Mouse (Mus musculus) lung, postnatal 36 days (tissue): Measurements from ENCODE around the gene Maea.
"Not testable (repeated sequence)": the region's sequence is repeated elsewhere in the genome, so short reads cannot be mapped to it uniquely, and the experiment has no call there.

Source experiments
- DNase-seq: peaks from one replicate; pipeline ENCODE4 v3.0.0; 2022; ENCODE audit warnings: mixed read lengths

The Maea gene

GRCm38 (mm10) chr5:33335273-33335976, at the start of gene Maea:
Gene Maea, plus strand, starts transcription at chr5:33335509.
- peak; percentile 98 for DNase-seq

DNA sequence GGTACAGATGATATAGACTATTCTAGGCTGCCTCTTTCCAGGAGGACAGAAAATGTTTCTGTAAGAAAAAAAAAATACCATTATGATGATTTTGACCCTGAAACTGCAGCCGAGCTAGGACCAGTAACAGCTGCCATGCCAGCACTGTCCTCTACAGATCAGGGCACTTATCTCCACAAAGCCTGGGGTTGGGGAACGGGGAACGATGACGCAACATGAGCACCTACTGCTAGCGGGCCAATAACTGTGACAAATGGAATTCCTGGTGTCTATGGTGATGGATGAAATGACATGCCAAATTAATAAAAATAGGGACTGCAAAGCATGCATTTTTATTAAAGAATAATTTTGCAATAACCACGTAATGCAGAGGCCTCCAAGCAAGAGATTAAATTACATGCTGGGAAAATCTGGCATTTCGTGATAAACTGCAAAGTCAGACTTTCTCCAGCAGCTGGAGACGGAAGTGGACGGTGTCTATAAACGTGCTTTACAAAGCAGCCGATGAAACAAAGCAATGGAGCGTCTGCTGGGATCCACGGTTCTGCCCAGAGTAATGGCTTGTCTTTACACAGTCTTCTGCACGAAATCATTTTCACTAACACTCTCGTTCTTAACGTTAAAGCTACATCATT, 41.4 kb upstream of the Maea start:
- no peak for DNase-seq

GRCm38 (mm10) chr5:33297164-33297563, 38.1 kb upstream of the Maea start:
- peak; percentile 54 for DNase-seq

- peak; percentile 5 for DNase-seq
These were observed 33.5 kb upstream of the Maea start for GRCm38 (mm10) chr5:33301801-33302200.

- no peak for DNase-seq
These were observed 24.4 kb upstream of the Maea start for GRCm38 (mm10) chr5:33310704-33311462.

DNA sequence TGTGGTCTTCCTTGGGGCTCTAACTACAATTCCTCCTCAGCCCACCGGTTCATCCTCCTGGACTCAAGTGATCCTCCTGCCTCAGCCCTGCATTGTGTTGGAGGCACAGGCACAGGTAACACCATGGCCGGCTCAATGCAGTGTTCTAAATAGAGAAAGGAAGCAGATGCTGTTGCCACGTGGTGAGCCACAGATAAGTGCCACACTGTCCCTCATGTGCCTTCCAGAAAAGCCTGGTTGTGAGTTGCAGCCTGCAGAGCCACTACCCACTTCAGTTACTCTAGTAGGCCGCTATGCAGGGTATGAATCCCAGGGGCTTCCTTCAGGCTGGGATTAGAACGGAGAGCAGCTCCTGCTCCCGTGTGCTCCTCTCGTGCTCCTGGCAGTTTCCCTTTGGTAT, 23.1 kb upstream of the Maea start:
- no peak for DNase-seq

DNA sequence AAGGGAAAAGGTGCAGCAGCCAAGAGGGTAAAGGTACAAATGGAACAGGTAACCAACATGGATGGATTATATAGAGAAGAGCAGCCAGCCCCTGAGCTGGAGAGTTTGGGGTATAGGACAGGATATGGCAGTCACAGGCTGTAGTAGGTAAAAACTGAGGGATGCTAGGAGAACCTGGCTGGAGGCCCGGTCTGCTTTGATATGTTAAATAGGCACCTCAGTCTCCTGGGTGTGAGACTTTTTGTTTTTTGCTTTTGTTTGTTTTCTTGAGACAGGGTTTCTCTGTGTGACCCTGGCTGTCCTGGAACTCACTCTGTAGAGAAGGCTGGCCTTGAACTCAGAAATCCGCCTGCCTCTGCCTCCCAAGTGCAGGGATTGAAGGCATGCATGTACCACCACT, 10.8 kb upstream of the Maea start:
- DNase-seq = no peak

GRCm38 (mm10) chr5:33334381-33335272, 682 bp upstream of the Maea start:
- no peak for DNase-seq

GRCm38 (mm10) chr5:33335977-33336360, 660 bp downstream of the Maea start:
- peak; percentile 51 for DNase-seq

DNA sequence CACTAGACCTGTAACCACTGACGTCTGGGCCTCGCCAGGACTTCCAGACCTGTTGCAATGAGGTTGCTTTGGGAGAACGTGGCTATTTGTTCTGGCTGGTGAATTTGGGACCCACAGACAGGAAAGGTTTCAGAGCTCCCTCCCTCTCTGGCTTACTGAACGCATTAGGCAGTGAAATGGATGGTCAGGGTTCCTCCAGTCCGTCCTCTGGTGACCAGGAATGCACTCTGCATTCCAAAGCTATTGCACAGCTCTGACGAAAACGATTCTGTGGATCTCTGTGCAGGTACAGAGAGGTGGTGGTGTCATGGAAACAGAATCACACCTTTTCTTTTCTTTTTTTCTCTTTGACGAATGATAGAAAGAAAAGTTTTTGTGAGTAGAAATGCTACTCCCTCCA, 1.9 kb downstream of the Maea start:
- DNase-seq = peak; percentile 47

DNA sequence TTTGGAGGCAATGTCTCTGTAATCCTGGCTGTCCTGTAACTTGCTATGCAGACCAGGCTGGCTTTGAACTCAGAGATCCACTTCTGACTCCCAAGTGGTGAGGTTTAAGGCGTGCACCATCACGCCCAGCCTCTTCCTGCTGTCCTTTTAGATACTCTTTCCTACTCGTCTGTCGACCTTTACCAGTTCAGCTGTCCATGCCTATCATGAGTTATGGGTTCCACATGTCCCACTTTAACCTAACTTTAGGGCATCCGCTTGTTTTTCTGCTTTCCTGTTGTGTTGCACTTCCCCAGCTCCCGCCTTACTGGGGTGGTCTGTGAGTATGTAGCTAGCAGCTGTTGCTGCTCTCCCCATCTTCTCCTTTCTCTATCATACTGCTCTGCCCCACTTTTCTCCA, 5.9 kb downstream of the Maea start:
- DNase-seq = no peak

DNA sequence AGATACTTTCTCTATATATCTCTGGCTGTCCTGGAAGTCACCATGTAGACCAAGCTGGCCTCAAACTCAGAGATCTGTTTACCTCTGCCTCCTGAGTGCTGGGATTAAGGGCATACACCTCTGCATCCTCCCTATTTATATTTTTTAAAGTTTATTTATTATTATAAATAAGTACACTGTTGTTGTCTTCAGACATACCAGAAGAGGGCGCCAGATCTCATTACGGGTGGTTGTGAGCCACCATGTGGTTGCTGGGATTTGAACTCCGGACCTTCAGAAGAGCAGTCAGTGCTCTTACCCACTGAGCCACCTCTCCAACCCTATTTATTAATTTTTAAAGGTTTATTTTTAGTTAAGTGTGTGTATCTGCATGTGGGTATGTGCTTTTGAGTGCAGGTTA, 6.9 kb downstream of the Maea start:
- not testable (repeated sequence) for DNase-seq

DNA sequence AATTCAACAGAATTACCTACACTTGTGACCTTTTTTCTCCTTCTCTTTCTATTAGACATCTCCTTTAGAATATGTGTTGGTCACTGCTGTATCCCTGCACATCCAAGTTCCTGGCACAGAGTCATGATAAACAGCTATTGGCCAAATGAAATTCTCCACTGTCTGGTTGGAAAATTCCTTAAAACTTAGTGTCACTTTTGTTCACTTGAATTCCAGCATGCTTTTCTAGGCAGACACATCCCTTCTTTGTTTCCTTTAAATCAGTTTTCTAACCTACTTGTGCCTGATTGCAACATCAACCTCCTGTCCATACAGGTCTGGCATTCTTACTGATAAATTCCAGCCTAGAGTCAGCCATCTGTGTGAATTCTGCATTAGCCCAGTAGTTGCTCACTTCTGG, 7.5 kb downstream of the Maea start:
- no peak for DNase-seq

DNA sequence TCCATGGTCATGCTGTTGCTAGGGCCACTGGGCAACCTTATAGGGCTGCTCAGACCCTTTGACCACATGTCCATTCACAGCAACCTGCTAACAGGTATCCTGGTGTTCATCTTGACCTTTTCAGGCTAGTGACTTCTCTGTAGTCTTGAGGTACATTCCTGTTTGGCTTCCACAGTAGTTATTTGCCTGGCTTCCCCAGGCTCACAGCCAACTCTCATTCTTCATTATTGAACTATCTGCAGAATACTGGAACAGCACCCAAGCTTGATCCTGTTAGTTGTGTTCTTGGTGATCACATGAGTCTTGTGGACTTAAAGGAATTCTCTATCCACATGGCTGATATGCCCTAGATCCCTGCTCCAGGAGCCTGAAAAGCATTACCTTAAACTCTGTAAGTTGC, 8.3 kb downstream of the Maea start:
- DNase-seq = no peak

GRCm38 (mm10) chr5:33344070-33344469, 8.8 kb downstream of the Maea start:
- DNase-seq = no peak

- DNase-seq = no peak
These were observed 12.3 kb downstream of the Maea start for GRCm38 (mm10) chr5:33347620-33348019.

DNA sequence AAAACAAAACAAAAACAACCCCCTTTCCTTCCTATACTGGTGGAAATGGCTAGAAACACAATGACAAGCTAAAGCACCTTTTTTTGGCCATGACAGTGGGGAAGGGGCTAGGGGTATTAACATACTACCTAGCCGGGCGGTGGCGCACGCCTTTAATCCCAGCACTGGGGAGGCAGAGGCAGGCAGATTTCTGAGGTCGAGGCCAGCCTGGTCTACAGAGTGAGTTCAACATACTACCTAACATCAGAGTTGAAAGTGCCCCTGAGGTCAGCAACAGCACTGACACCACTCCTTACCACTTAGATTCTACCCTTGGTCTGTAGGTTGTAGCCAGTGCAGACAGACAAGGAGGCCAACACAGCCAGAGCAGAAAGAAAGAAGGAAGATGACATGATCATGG, 13.9 kb downstream of the Maea start:
- DNase-seq = no peak

GRCm38 (mm10) chr5:33349706-33350105, 14.4 kb downstream of the Maea start:
- DNase-seq = no peak

- DNase-seq = no peak
These were observed 16.4 kb downstream of the Maea start for GRCm38 (mm10) chr5:33351556-33352272.

DNA sequence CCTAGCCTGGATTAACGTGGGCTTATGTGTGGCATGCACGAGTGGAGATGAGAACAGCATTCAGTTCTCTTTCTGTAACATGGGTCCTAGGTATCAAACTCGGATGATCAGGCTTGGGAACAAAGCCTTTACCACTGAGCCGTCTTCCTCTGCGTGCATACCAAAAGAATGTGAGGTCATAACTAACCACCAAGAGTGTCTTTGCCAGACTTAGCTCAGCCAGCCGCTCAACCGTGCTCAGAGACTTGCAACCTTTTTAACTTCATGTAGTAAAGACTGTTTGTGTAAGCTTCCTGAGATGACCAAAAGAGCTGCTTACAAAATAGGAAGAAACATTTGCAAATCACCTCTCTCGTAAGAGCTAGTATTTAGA, 16.9 kb downstream of the Maea start:
- no peak for DNase-seq

DNA sequence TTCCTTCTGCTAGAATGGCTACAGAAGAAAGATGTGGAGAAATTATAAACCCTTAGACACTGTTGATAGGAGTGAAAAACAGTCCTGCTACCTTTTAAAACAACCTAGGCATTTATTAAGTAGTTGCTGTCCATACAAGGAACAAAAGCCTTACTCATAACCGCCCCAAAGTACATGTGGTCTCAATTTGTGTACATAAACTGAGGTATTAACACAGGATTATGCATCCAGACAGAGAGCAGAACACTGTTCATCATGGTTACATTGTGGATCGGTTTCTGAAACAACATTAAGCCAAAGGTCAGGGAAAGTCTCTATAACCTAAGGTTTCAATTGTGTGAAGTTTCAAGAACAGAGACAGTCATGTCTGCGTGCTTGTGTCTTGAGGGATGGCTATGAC, 17.7 kb downstream of the Maea start:
- DNase-seq = no peak

DNA sequence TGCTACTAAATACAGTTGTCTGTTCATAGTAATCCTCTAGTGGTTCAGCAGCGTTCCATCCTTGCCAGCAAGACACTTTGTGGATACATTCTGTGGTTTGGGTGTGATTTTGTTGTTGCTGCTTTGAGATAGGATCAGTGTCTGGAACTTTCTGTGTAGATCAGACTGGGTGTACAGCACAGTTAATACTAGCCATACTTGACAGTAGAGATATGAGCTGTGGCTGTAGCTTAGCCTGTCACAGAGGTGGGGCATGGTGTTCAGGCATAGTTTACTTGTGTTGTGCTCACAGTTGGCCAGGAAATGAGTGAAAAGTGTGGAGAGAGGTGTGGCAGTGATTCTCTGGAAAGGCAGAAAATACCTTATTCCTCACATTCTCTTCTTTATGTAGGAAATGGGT, 22.2 kb downstream of the Maea start:
- DNase-seq = no peak
